Mouse (Mus musculus): ENCODE measurements around the gene 2210016F16Rik.

GRCm38 (mm10) chr13:58419266-58419665 lies 34.2 kb upstream of the 2210016F16Rik start:
- TF ChIP-seq CTCF (IDR thresholded peaks at IDR 0.05; ENCODE audit: low read depth) (no peak), EP300 (IDR thresholded peaks at IDR 0.05; ENCODE audit: low read depth) (no peak)
